Mouse (Mus musculus) left cerebral cortex, adult 2 months (tissue): ENCODE results near the gene Naa40. TPM values are rescaled to one million over a fixed set of nuclear protein-coding genes. Genes with fewer than 3 reads are reported as not detected.

Experiments used
- DNase-seq, 2 experiments: peaks; one replicate each; pipeline ENCODE4 v3.0.0; 2021 to 2022; ENCODE audit warnings: low spot score in 2 of 2, mixed read lengths in 1 of 2; ENCODE audit errors: extremely low spot score in 1 of 2
- H3K27ac ChIP-seq: fragments of 200-600 bp; 2 replicates; pipeline ENCODE4 v1.8.1; 2022
- H3K4me3 ChIP-seq: fragments of 200-600 bp; 2 replicates; pipeline ENCODE4 v1.8.1; 2022
- CTCF ChIP-seq: fragments of 200-600 bp; IDR thresholded peaks from 2 replicates; pipeline ENCODE4 v1.8.1; 2022; ENCODE audit warnings: antibody characterized with exemption, mild to moderate bottlenecking, moderate library complexity
- intact Hi-C: fragments of 180-260 bp; cut with DNase I; formaldehyde crosslinking; loops from one replicate; pipeline ENCODE4 v1.15.1; 2025
- total RNA-seq, 2 experiments: library from RNA; stranded (reverse); gene quantifications; 2 replicates each; pipeline ENCODE4 v1.2.3; 2021

Gene Naa40
- total RNA-seq, 2 experiments from 2014 or later: 35.7 to 37.4 TPM

GRCm38 (mm10) chr19:7176041-7176696 is 64.8 kb downstream of the Naa40 start:
- no peak overlapping the region for H3K4me3 ChIP-seq

More at GRCm38 (mm10) chr19:7176041-7176696, 64.8 kb downstream of the Naa40 start:
- intact Hi-C loops: no loop called here
- DNase-seq: no peak
- H3K27ac ChIP-seq: no peak overlapping the region
- TF ChIP-seq CTCF: no peak

Other genes with a start within 250 kb of the Naa40 start
- 10 to 100 TPM; 28.2 to 28.9 TPM for gene Dnajc4, start 248.6 kb downstream of the Naa40 start, total RNA-seq
- 10 to 100 TPM; 15.8 to 16.8 TPM for gene Nudt22, start 245.1 kb downstream of the Naa40 start, total RNA-seq
- gene Trpt1, start 245.1 kb downstream of the Naa40 start, total RNA-seq: 10 to 100 TPM; 18.8 to 19.6 TPM
- gene Fermt3, start 221.7 kb downstream of the Naa40 start, total RNA-seq: 1 to 10 TPM; 3.6 to 4.8 TPM
- gene Stip1, start 201.2 kb downstream of the Naa40 start, total RNA-seq: 100 to 1,000 TPM; 198 to 205 TPM
- gene Macrod1, start 184.4 kb downstream of the Naa40 start, total RNA-seq: 10 to 100 TPM; 13.3 to 15.7 TPM
- gene Flrt1, start 135.5 kb downstream of the Naa40 start, total RNA-seq: 10 to 100 TPM; 41.4 to 43.0 TPM
- 100 to 1,000 TPM; 257 to 267 TPM for gene Otub1, start 34.9 kb downstream of the Naa40 start, total RNA-seq
- 100 to 1,000 TPM; 934 to 941 TPM for gene Cox8a, start 23.6 kb downstream of the Naa40 start, total RNA-seq
- 10 to 100 TPM; 14.3 to 14.7 TPM for gene Rcor2, start 26.1 kb upstream of the Naa40 start, total RNA-seq
- gene Mark2, start 100.7 kb upstream of the Naa40 start, total RNA-seq: 100 to 1,000 TPM; 133 to 148 TPM
- gene Spindoc, start 141.8 kb upstream of the Naa40 start, total RNA-seq: 10 to 100 TPM; 27.9 to 28.0 TPM
- gene 2700081O15Rik, start 176.4 kb upstream of the Naa40 start, total RNA-seq: 10 to 100 TPM; 32.1 to 34.1 TPM
- gene Rtn3, start 242.1 kb upstream of the Naa40 start, total RNA-seq: 100 to 1,000 TPM; 792 to 823 TPM